Mouse (Mus musculus) CH12.LX (cell line): ENCODE measurements around the gene Papss2. TPM values are rescaled to one million over a fixed set of nuclear protein-coding genes. Genes with fewer than 3 reads are reported as not detected.

Experiments used
- DNase-seq: peaks from one replicate; pipeline ENCODE4 v3.0.0-alpha.2; 2013; ENCODE audit errors: extremely low read depth
- H3K27ac ChIP-seq: 2 replicates; pipeline ENCODE4 v1.5.1; 2012; ENCODE audit warnings: low read depth, mild to moderate bottlenecking, control low read depth, moderate library complexity; ENCODE audit not compliant: insufficient read depth
- H3K27me3 ChIP-seq: replicated peaks from 2 replicates; pipeline ENCODE3; 2012; ENCODE audit warnings: inconsistent platforms
- H3K36me3 ChIP-seq, 2 experiments: replicated peaks in 1 of 2; 2 replicates each; pipeline versions ENCODE3 to v1.6.1; 2012; ENCODE audit warnings: inconsistent platforms in 1 of 2, low read length in 1 of 2, mild to moderate bottlenecking in 1 of 2, mixed read lengths in 1 of 2, moderate library complexity in 1 of 2; ENCODE audit not compliant: control insufficient read depth in 1 of 2, insufficient read depth in 1 of 2
- H3K4me1 ChIP-seq, 2 experiments: 2 replicates each; pipeline ENCODE4 v1.6.1; 2012; ENCODE audit warnings: inconsistent platforms in 1 of 2, moderate library complexity in 1 of 2; ENCODE audit not compliant: insufficient read depth in 2 of 2, control insufficient read depth in 1 of 2
- H3K4me2 ChIP-seq: 2 replicates; pipeline ENCODE4 v1.6.1; 2012; ENCODE audit warnings: low read depth, mild to moderate bottlenecking, control low read depth; ENCODE audit not compliant: poor library complexity, insufficient read depth, severe bottlenecking
- H3K4me3 ChIP-seq, 3 experiments: fragments of 150-350 bp in 1 of 3; sonication (generic) in 1 of 3; replicated peaks in 1 of 3; 2 replicates each; pipeline versions ENCODE3 to v1.5.1; 2011 to 2012; ENCODE audit warnings: low read depth in 2 of 3, low read length in 2 of 3, mild to moderate bottlenecking in 2 of 3, moderate library complexity in 2 of 3, control low read depth in 1 of 3, improper control_type of control experiment in 1 of 3, inconsistent platforms in 1 of 3, mixed read lengths in 1 of 3; ENCODE audit not compliant: poor library complexity in 1 of 3
- H3K79me2 ChIP-seq: replicated peaks from 2 replicates; pipeline ENCODE4 v1.6.1; 2012; ENCODE audit warnings: mild to moderate bottlenecking, moderate library complexity; ENCODE audit not compliant: control insufficient read depth, poor library complexity, insufficient read depth, severe bottlenecking; ENCODE audit errors: extremely low read depth
- H3K9ac ChIP-seq: 2 replicates; pipeline ENCODE4 v1.6.1; 2012; ENCODE audit warnings: low read depth, mild to moderate bottlenecking, control low read depth, moderate library complexity; ENCODE audit not compliant: insufficient read depth
- H3K9me3 ChIP-seq: replicated peaks from 2 replicates; pipeline ENCODE3; 2012; ENCODE audit warnings: low read length, inconsistent platforms, mixed read lengths
- BHLHE40 ChIP-seq: IDR thresholded peaks from 2 replicates; pipeline ENCODE4 v1.6.1; 2011; ENCODE audit warnings: mild to moderate bottlenecking, low read depth, low read length, improper control_type of control experiment
- CHD1 ChIP-seq: IDR thresholded peaks from 2 replicates; pipeline ENCODE4 v1.6.1; 2012; ENCODE audit warnings: low read depth, low read length, improper control_type of control experiment, inconsistent platforms
- CHD2 ChIP-seq: IDR thresholded peaks from 2 replicates; pipeline ENCODE4 v1.6.1; 2011; ENCODE audit warnings: low read length, improper control_type of control experiment
- CTCF ChIP-seq, 2 experiments: IDR thresholded peaks in 1 of 2; conservative IDR thresholded peaks in 1 of 2; 2 replicates each; pipeline ENCODE4 v1.5.1; 2011 to 2012; ENCODE audit warnings: low read depth in 2 of 2, low read length in 2 of 2, improper control_type of control experiment in 1 of 2, inconsistent platforms in 1 of 2, mild to moderate bottlenecking in 1 of 2, moderate library complexity in 1 of 2
- E2F4 ChIP-seq: IDR thresholded peaks from 2 replicates; pipeline ENCODE4 v1.6.1; 2011; ENCODE audit warnings: low read depth, low read length, improper control_type of control experiment; ENCODE audit not compliant: insufficient replicate concordance
- EP300 ChIP-seq: IDR thresholded peaks from 2 replicates; pipeline ENCODE4 v1.6.1; 2011; ENCODE audit warnings: low read length, improper control_type of control experiment
- HCFC1 ChIP-seq: IDR thresholded peaks from 2 replicates; pipeline ENCODE4 v1.6.1; 2012; ENCODE audit warnings: low read depth, mild to moderate bottlenecking, inconsistent platforms, low read length, improper control_type of control experiment
- JUN ChIP-seq: IDR thresholded peaks from 2 replicates; pipeline ENCODE4 v1.6.1; 2011; ENCODE audit warnings: low read depth, mild to moderate bottlenecking, low read length, improper control_type of control experiment, moderate library complexity; ENCODE audit not compliant: insufficient read depth
- KAT2A ChIP-seq: IDR thresholded peaks from 2 replicates; pipeline ENCODE4 v1.6.1; 2012; ENCODE audit warnings: low read length, improper control_type of control experiment, inconsistent platforms; ENCODE audit not compliant: insufficient replicate concordance
- MAFK ChIP-seq: IDR thresholded peaks from 2 replicates; pipeline ENCODE4 v1.6.1; 2011; ENCODE audit warnings: low read length, improper control_type of control experiment; ENCODE audit not compliant: insufficient replicate concordance
- MAX ChIP-seq: IDR thresholded peaks from 2 replicates; pipeline ENCODE4 v1.6.1; 2011; ENCODE audit warnings: low read length, improper control_type of control experiment
- MAZ ChIP-seq: IDR thresholded peaks from 2 replicates; pipeline ENCODE4 v1.6.1; 2012; ENCODE audit warnings: low read depth, mild to moderate bottlenecking, inconsistent platforms, low read length, improper control_type of control experiment, moderate library complexity
- MEF2A ChIP-seq: IDR thresholded peaks from 2 replicates; pipeline ENCODE4 v1.6.1; 2014; ENCODE audit warnings: low read depth, mild to moderate bottlenecking, inconsistent platforms, low read length, improper control_type of control experiment, borderline replicate concordance
- MXI1 ChIP-seq: IDR thresholded peaks from 2 replicates; pipeline ENCODE4 v1.6.1; 2011; ENCODE audit warnings: mild to moderate bottlenecking, low read depth, low read length, improper control_type of control experiment
- MYC ChIP-seq: IDR thresholded peaks from 2 replicates; pipeline ENCODE4 v1.6.1; 2011; ENCODE audit warnings: low read depth, mild to moderate bottlenecking, improper control_type of control experiment, low read length
- NELFE ChIP-seq: IDR thresholded peaks from 2 replicates; pipeline ENCODE4 v1.6.1; 2011; ENCODE audit warnings: low read depth, low read length, improper control_type of control experiment
- NRF1 ChIP-seq: IDR thresholded peaks from 2 replicates; pipeline ENCODE4 v1.6.1; 2014; ENCODE audit warnings: low read depth, mild to moderate bottlenecking, inconsistent platforms, low read length, improper control_type of control experiment, moderate library complexity
- POLR2A ChIP-seq: IDR thresholded peaks from 2 replicates; pipeline ENCODE4 v1.6.1; 2011; ENCODE audit warnings: low read depth, mild to moderate bottlenecking, improper control_type of control experiment, low read length
- RCOR1 ChIP-seq: conservative IDR thresholded peaks from 2 replicates; pipeline ENCODE4 v1.6.1; 2012; ENCODE audit warnings: low read depth, mild to moderate bottlenecking, inconsistent platforms, low read length, improper control_type of control experiment
- TBP ChIP-seq: conservative IDR thresholded peaks from 2 replicates; pipeline ENCODE4 v1.6.1; 2011; ENCODE audit warnings: low read depth, low read length, improper control_type of control experiment
- TCF12 ChIP-seq: IDR thresholded peaks from 2 replicates; pipeline ENCODE4 v1.6.1; 2014; ENCODE audit warnings: low read depth, mild to moderate bottlenecking, inconsistent platforms, low read length, improper control_type of control experiment
- UBTF ChIP-seq: IDR thresholded peaks from 2 replicates; pipeline ENCODE4 v1.6.1; 2012; ENCODE audit warnings: low read depth, mild to moderate bottlenecking, inconsistent platforms, low read length, improper control_type of control experiment, moderate library complexity
- ZKSCAN1 ChIP-seq: IDR thresholded peaks from 2 replicates; pipeline ENCODE4 v1.6.1; 2012; ENCODE audit warnings: low read depth, inconsistent platforms, low read length, improper control_type of control experiment, borderline replicate concordance
- ZMIZ1 ChIP-seq: IDR thresholded peaks from 2 replicates; pipeline ENCODE4 v1.6.1; 2012; ENCODE audit warnings: low read depth, mild to moderate bottlenecking, inconsistent platforms, low read length, improper control_type of control experiment
- dilution Hi-C: fragments of 300-500 bp; cut with MboI; formaldehyde crosslinking; loops from 2 replicates; pipeline ENCODE4 v1.14.3; 2020; ENCODE audit warnings: low sequenced_read_pairs; ENCODE audit not compliant: extremely low pct_unique_long_range_greater_than_20kb, extremely low pct_ligation_motif_present
- in situ Hi-C: fragments of 300-500 bp; cut with MboI; formaldehyde crosslinking; loops from 3 replicates; pipeline ENCODE4 v1.14.3; 2019; ENCODE audit warnings: low sequenced_read_pairs, low pct_ligation_motif_present, low pct_unique_long_range_greater_than_20kb, mixed read lengths
- polyA plus RNA-seq: library from polyadenylated mRNA; unstranded; fragments of >175 nt; gene quantifications from 2 replicates; pipeline ENCODE4 v1.2.1, GENCODE M21; 2012; ENCODE audit warnings: low read depth; ENCODE audit not compliant: insufficient read length
- total RNA-seq, 2 experiments: library from RNA; depleted of rRNA; stranded (reverse); fragments of 300-350 nt in 1 of 2; fragments of >200 nt in 1 of 2; gene quantifications; 2 replicates each; pipeline ENCODE4 v1.2.3; 2012 to 2014

Papss2 gene
- total and polyA plus RNA-seq, 3 experiments = 0.36 to 0.42 (median 0.39) TPM

DNA sequence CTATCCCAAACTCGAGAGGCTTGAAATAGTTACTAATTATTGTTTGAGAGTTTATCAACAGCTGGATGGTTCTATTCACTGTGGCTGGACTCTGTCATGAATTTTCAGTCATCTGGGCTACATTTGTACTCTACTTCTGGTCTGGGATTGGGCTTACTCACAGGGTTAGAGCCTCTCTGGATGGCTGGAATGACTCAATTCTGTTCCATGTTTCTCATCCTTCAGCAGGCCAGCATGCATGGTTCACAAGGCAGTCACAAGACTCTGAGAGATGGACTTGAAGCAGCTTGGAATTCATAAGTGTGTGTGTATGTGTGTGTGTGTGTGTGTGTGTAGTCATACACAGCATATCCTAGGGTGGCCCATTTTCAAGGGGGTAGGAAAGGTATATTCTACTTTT lies 43.5 kb upstream of the Papss2 start:
- Histone ChIP-seq H3K4me2 (no peak overlapping the region), H3K36me3 (no peaks in the 10 kb centered on the region), H3K4me1 (no peaks in the 10 kb centered on the region), H3K9me3 (no peaks in the 10 kb centered on the region)
- no peak for DNase-seq
- TF ChIP-seq POLR2A (no peak), NELFE (no peak), MYC (no peak), MAFK (no peak), ZMIZ1 (no peak), CHD2 (no peak), EP300 (no peak), CHD1 (no peak), UBTF (no peak), MAX (no peak), BHLHE40 (no peak), KAT2A (no peak), CTCF (conservative IDR thresholded peaks at IDR 0.05 in 1 of 2, IDR thresholded peaks at IDR 0.05 in 1 of 2; ENCODE audit: low read depth in 2 of 2, low read length in 2 of 2) (no peak), E2F4 (no peak), MAZ (no peak), MXI1 (no peak)
- TF ChIP-seq, all 38 proteins: peak for 0
- in situ Hi-C loops = no loop called here
- H3K4me3 ChIP-seq = no peak overlapping the region
- dilution Hi-C loops = no loop called here
- H3K27ac ChIP-seq = no peak overlapping the region
- no peak overlapping the region for H3K9ac ChIP-seq
- H3K79me2 ChIP-seq = no peaks in the 10 kb centered on the region
- H3K27me3 ChIP-seq = no peaks in the 10 kb centered on the region

DNA sequence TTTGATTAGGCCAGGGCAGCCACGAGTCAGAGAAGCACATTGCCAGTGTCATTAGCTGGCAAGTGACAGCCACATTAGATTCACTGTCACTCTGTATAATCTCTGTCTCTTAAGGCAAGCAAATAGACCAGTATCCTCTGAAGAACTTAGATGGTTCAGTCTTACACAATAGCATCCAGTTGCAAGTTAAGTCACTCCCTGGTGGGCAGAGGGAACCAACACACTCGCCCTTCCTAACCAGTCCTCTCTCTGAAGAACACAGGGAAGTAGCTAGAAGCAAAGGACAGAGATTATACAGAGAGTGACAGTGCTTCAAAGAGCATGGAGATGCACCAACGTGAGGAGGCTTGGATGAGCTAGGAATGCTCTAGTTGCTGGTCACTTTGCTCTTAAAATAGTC lies 42.3 kb upstream of the Papss2 start:
- no peak overlapping the region for H3K27ac ChIP-seq
- H3K4me1 ChIP-seq = no peaks in the 10 kb centered on the region
- no peaks in the 10 kb centered on the region for H3K27me3 ChIP-seq
- no peak overlapping the region for H3K4me3 ChIP-seq
- no peak overlapping the region for H3K9ac ChIP-seq
- no peaks in the 10 kb centered on the region for H3K36me3 ChIP-seq
- in situ Hi-C loops (no loop called here), dilution Hi-C loops (no loop called here)
- TF ChIP-seq MEF2A (no peak), TCF12 (no peak), CTCF (conservative IDR thresholded peaks at IDR 0.05 in 1 of 2, IDR thresholded peaks at IDR 0.05 in 1 of 2; ENCODE audit: low read depth in 2 of 2, low read length in 2 of 2) (no peak), POLR2A (no peak), ZKSCAN1 (no peak), HCFC1 (no peak), JUN (no peak), RCOR1 (no peak), E2F4 (no peak), TBP (no peak), CHD2 (no peak), NRF1 (no peak)
- no peaks in the 10 kb centered on the region for H3K9me3 ChIP-seq
- H3K4me2 ChIP-seq = no peak overlapping the region
- H3K79me2 ChIP-seq = no peaks in the 10 kb centered on the region
- no peak for DNase-seq
